Mouse (Mus musculus): ENCODE data around the gene Ercc2. TPM values are rescaled to one million over a fixed set of nuclear protein-coding genes. Genes with fewer than 3 reads are reported as not detected.
A peak's percentile ranks its signal among the peaks of the same experiment; 100 is the strongest.

Gene Ercc2
- total RNA-seq, 2 experiments from 2014 or later: 1.3 to 18.0 TPM

DNA sequence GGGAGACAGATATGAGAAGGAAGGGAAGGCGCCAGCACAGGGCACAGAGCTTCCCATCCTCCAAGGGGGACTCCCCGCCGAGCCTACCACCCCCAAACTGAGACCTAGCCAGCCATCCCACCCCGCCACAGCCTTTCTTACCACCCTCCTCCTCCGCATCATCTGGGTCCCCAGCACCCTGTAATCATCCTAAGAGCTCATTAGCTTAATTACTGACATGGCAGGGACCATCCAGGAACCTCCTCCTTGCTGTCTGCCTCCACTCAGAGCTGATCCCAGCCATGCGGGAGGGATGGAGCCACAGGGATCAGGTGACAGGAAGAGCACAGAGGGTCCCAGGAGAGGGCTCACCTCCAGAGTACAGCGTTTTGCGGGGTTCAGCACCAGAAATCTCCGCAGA lies 55.2 kb downstream of the Ercc2 start:
- ATAC-seq (replicated peaks; ENCODE audit: low FRiP score, poor library complexity, severe bottlenecking): no peak

DNA sequence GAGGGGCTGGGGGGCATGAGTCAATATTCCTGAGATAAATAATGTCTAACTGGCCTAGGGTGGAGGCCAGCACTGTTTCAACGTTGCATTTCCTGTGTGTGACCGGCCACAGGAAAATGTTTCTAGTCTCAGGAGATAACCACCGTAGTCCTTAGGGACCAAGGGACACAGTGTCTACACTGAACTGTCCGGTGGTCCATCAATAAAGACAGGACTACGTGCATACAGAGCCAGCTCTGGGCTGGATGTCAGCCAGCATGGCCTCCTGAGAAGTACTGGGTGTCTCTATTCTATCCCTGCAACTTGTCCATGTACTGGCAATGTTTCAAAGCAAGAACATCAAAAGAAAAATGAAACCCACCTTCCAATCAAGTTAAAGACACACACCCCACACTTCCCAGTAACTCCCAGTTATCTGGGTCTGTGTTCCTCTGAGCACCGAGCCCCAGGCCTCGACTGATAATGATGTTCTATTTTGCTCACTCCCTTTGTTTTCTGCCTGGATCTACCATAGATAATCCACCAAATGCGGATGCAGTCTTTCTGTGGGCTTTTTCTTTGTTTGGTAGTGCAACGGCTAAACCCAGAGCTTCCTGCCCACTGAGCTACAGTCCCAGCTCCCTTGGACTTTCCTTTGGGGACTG lies 59.8 kb downstream of the Ercc2 start:
- ATAC-seq (replicated peaks; ENCODE audit: low FRiP score, poor library complexity, severe bottlenecking): no peak

DNA sequence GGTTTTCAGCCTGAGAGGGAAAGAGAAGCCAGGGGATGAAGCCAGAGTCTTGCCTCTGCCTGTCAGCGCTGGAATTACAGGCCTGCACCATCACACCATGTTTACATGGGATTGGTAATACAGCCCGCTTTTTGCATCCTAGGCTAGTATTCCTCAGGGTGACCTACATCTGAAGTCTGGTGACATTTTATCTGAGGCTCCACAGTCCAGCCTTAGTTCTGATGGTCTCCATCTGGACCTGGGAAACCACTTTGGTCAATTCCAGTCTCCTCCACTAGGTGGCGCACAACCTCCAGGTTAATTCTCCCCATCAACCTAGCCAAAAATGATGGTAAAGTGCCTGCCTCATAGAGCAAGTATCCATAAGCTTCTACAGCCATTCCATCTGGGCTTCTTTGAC lies 61.5 kb downstream of the Ercc2 start:
- ATAC-seq (replicated peaks; ENCODE audit: low FRiP score, poor library complexity, severe bottlenecking): peak; percentile 62

DNA sequence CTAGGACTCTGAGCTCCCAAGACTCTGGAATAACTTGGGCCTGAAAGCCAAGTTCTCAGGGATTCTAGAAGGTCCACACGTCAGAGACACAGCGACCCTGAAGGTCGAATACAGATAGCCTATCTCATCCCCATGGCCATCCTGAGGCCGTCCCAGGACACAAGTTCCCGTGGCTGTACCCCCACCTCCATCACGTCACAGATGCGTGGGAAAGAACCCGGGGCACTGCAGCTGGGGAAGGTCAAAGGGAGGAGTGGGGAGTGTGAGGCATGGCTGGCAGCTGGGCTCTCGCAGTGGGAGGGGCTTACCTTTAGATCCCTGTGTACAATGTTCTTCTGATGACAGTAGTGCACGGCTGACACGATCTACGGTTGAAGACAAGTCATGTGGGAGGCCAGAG lies 63.0 kb downstream of the Ercc2 start:
- no peak for ATAC-seq (replicated peaks; ENCODE audit: low FRiP score, poor library complexity, severe bottlenecking)

Other genes with a start within 250 kb of the Ercc2 start
- gene Qpctl, start 232.7 kb upstream of the Ercc2 start, total RNA-seq (2015; ENCODE audit: low replicate concordance): 1.3 and 6.7 TPM in 2 replicates
- gene Qpctl, start 232.7 kb upstream of the Ercc2 start, total RNA-seq (2017; ENCODE audit: low replicate concordance): 0.70 and 1.3 TPM in 2 replicates
- gene Snrpd2, start 232.3 kb upstream of the Ercc2 start, total RNA-seq (2015; ENCODE audit: low replicate concordance): 15.0 TPM in 2 replicates
- 20.2 and 22.0 TPM in 2 replicates for gene Snrpd2, start 232.3 kb upstream of the Ercc2 start, total RNA-seq (2017; ENCODE audit: low replicate concordance)
- 0.42 TPM in 1 of 2 replicates, not detected in the other for gene Gipr, start 215.9 kb upstream of the Ercc2 start, total RNA-seq (2015; ENCODE audit: low replicate concordance)
- not detected in 2 replicates for gene Gipr, start 215.9 kb upstream of the Ercc2 start, total RNA-seq (2017; ENCODE audit: low replicate concordance)
- 1.5 and 2.1 TPM in 2 replicates for gene Eml2, start 205.6 kb upstream of the Ercc2 start, total RNA-seq (2015; ENCODE audit: low replicate concordance)
- gene Eml2, start 205.6 kb upstream of the Ercc2 start, total RNA-seq (2017; ENCODE audit: low replicate concordance): 2.8 and 3.7 TPM in 2 replicates
- gene Gpr4, start 169.5 kb upstream of the Ercc2 start, total RNA-seq (2015; ENCODE audit: low replicate concordance): 0.19 TPM in 1 of 2 replicates, not detected in the other
- not detected in 2 replicates for gene Gpr4, start 169.5 kb upstream of the Ercc2 start, total RNA-seq (2017; ENCODE audit: low replicate concordance)
- 6.5 and 7.7 TPM in 2 replicates for gene Opa3, start 153.7 kb upstream of the Ercc2 start, total RNA-seq (2015; ENCODE audit: low replicate concordance)
- 2.1 and 5.6 TPM in 2 replicates for gene Opa3, start 153.7 kb upstream of the Ercc2 start, total RNA-seq (2017; ENCODE audit: low replicate concordance)
- 34.6 and 35.9 TPM in 2 replicates for gene Vasp, start 110.2 kb upstream of the Ercc2 start, total RNA-seq (2015; ENCODE audit: low replicate concordance)
- gene Vasp, start 110.2 kb upstream of the Ercc2 start, total RNA-seq (2017; ENCODE audit: low replicate concordance): 32.5 and 56.6 TPM in 2 replicates
- gene Ppm1n, start 101.9 kb upstream of the Ercc2 start, total RNA-seq (2015; ENCODE audit: low replicate concordance): not detected in 2 replicates
- not detected in 2 replicates for gene Ppm1n, start 101.9 kb upstream of the Ercc2 start, total RNA-seq (2017; ENCODE audit: low replicate concordance)
- not detected in 2 replicates for gene Rtn2, start 99.4 kb upstream of the Ercc2 start, total RNA-seq (2015; ENCODE audit: low replicate concordance)
- gene Rtn2, start 99.4 kb upstream of the Ercc2 start, total RNA-seq (2017; ENCODE audit: low replicate concordance): not detected in 2 replicates
- gene Fosb, start 72.0 kb upstream of the Ercc2 start, total RNA-seq (2015; ENCODE audit: low replicate concordance): 2.9 and 3.1 TPM in 2 replicates
- gene Fosb, start 72.0 kb upstream of the Ercc2 start, total RNA-seq (2017; ENCODE audit: low replicate concordance): 2.2 and 3.8 TPM in 2 replicates
- gene Ercc1, start 37.2 kb upstream of the Ercc2 start, total RNA-seq (2015; ENCODE audit: low replicate concordance): 8.6 and 8.8 TPM in 2 replicates
- 4.6 and 5.2 TPM in 2 replicates for gene Ercc1, start 37.2 kb upstream of the Ercc2 start, total RNA-seq (2017; ENCODE audit: low replicate concordance)
- gene Cd3eap, start 22.5 kb upstream of the Ercc2 start, total RNA-seq (2015; ENCODE audit: low replicate concordance): 1.2 and 1.9 TPM in 2 replicates
- 2.6 and 5.7 TPM in 2 replicates for gene Cd3eap, start 22.5 kb upstream of the Ercc2 start, total RNA-seq (2017; ENCODE audit: low replicate concordance)
- 0.19 and 3.3 TPM in 2 replicates for gene Ppp1r13l, start 22.3 kb upstream of the Ercc2 start, total RNA-seq (2015; ENCODE audit: low replicate concordance)
- gene Ppp1r13l, start 22.3 kb upstream of the Ercc2 start, total RNA-seq (2017; ENCODE audit: low replicate concordance): not detected in 2 replicates
- gene Klc3, start 22.1 kb downstream of the Ercc2 start, total RNA-seq (2015; ENCODE audit: low replicate concordance): not detected in 2 replicates
- gene Klc3, start 22.1 kb downstream of the Ercc2 start, total RNA-seq (2017; ENCODE audit: low replicate concordance): not detected in 2 replicates
- gene Ckm, start 22.8 kb downstream of the Ercc2 start, total RNA-seq (2015; ENCODE audit: low replicate concordance): not detected in 2 replicates
- gene Ckm, start 22.8 kb downstream of the Ercc2 start, total RNA-seq (2017; ENCODE audit: low replicate concordance): not detected in 2 replicates
- 1.9 and 5.2 TPM in 2 replicates for gene Mark4, start 76.8 kb downstream of the Ercc2 start, total RNA-seq (2015; ENCODE audit: low replicate concordance)
- 1.7 and 2.8 TPM in 2 replicates for gene Mark4, start 76.8 kb downstream of the Ercc2 start, total RNA-seq (2017; ENCODE audit: low replicate concordance)
- not detected in 2 replicates for gene Exoc3l2, start 81.3 kb downstream of the Ercc2 start, total RNA-seq (2015; ENCODE audit: low replicate concordance)
- not detected in 2 replicates for gene Exoc3l2, start 81.3 kb downstream of the Ercc2 start, total RNA-seq (2017; ENCODE audit: low replicate concordance)
- gene Bloc1s3, start 126.4 kb downstream of the Ercc2 start, total RNA-seq (2015; ENCODE audit: low replicate concordance): 3.5 and 4.2 TPM in 2 replicates
- 0.84 and 1.5 TPM in 2 replicates for gene Bloc1s3, start 126.4 kb downstream of the Ercc2 start, total RNA-seq (2017; ENCODE audit: low replicate concordance)
- 17.9 and 18.8 TPM in 2 replicates for gene Trappc6a, start 126.4 kb downstream of the Ercc2 start, total RNA-seq (2015; ENCODE audit: low replicate concordance)
- gene Trappc6a, start 126.4 kb downstream of the Ercc2 start, total RNA-seq (2017; ENCODE audit: low replicate concordance): 2.7 and 7.8 TPM in 2 replicates
- gene Nkpd1, start 135.8 kb downstream of the Ercc2 start, total RNA-seq (2015; ENCODE audit: low replicate concordance): not detected in 2 replicates
- gene Nkpd1, start 135.8 kb downstream of the Ercc2 start, total RNA-seq (2017; ENCODE audit: low replicate concordance): not detected in 2 replicates
- 12.5 and 13.3 TPM in 2 replicates for gene Ppp1r37, start 181.1 kb downstream of the Ercc2 start, total RNA-seq (2015; ENCODE audit: low replicate concordance)
- gene Ppp1r37, start 181.1 kb downstream of the Ercc2 start, total RNA-seq (2017; ENCODE audit: low replicate concordance): 22.9 and 37.9 TPM in 2 replicates
- not detected in 2 replicates for gene Zfp296, start 195.3 kb downstream of the Ercc2 start, total RNA-seq (2015; ENCODE audit: low replicate concordance)
- gene Zfp296, start 195.3 kb downstream of the Ercc2 start, total RNA-seq (2017; ENCODE audit: low replicate concordance): 0.84 TPM in 1 of 2 replicates, not detected in the other
- 32.0 and 46.7 TPM in 2 replicates for gene Gemin7, start 195.6 kb downstream of the Ercc2 start, total RNA-seq (2015; ENCODE audit: low replicate concordance)
- 10.2 and 13.5 TPM in 2 replicates for gene Gemin7, start 195.6 kb downstream of the Ercc2 start, total RNA-seq (2017; ENCODE audit: low replicate concordance)
- gene Clasrp, start 222.5 kb downstream of the Ercc2 start, total RNA-seq (2015; ENCODE audit: low replicate concordance): 0.96 and 2.3 TPM in 2 replicates
- gene Clasrp, start 222.5 kb downstream of the Ercc2 start, total RNA-seq (2017; ENCODE audit: low replicate concordance): 14.9 and 21.9 TPM in 2 replicates
- gene Relb, start 247.4 kb downstream of the Ercc2 start, total RNA-seq (2015; ENCODE audit: low replicate concordance): 1.5 TPM in 1 of 2 replicates, not detected in the other
- gene Relb, start 247.4 kb downstream of the Ercc2 start, total RNA-seq (2017; ENCODE audit: low replicate concordance): 0.68 and 2.2 TPM in 2 replicates

Data from erythroblast, adult 5-6 weeks (primary cell).